Mouse (Mus musculus) adrenal gland, postnatal 10 days (tissue): ENCODE results near the gene Rffl. TPM values are rescaled to one million over a fixed set of nuclear protein-coding genes. Genes with fewer than 3 reads are reported as not detected.

Experiments used
- DNase-seq: peaks from one replicate; pipeline ENCODE4 v3.0.0; 2021; ENCODE audit warnings: mixed read lengths
- total RNA-seq, 2 experiments: library from RNA; stranded (reverse); gene quantifications; 2 replicates each; pipeline ENCODE4 v1.2.3; 2021

The Rffl gene
- total RNA-seq, 2 experiments from 2014 or later = 9.2 to 11.2 TPM

DNA sequence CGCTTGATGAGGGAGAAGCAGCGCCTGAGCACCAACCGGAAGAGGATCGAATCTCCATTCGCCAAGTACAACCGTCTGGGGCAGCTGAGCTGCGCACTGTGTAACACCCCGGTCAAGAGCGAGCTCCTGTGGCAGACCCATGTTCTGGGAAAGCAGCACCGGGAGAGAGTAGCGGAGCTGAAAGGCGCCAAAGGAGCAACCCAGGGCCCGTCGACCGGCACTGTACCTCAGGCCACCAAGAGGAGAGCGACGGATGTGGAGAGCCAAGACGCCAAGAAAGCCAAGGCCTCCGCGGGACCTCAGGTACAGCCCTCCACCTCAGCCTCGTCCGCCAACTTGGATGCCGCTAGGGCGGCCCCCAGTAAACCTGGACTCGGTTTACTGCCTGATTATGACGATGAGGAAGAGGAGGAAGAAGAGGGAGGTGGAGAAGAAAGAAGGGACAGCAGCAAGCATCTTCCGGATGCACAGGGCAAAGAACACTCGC is 106.5 kb downstream of the Rffl start:
- no peak for DNase-seq

DNA sequence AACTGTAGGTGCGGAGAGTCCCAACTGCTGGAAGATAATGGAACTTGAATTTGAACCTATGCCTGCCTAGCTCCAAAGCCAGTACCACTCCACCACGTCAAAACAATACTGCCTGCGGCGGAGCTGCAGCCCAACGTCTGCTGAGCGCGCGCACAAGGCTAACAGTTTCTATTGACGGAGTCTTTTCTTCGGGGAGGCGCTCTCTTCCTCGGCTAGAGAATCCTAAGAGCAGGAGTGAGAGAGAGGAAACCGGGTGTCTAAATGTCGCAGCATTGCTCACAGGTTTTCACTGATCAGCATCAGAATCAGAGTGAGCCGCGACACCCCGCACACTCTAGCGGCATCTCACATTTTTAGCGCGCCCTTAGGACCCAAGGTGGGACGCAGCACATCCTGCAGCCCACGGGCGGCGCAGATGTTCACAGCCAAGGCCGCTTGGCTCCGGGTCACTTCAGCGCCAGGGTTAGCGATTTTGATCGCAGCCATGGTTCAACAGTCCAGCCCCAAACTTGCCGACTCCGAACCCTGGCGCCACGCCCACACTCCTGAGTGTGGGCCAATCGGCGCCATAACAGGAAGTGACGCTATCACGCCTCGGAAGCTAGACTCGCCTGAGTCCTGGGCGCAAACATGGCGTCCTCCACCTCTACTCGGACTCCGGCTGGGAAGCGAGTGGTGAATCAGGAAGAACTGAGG is 107.1 kb downstream of the Rffl start, which contains the start of the genes Cct6b and Zfp830:
Cct6b (minus strand) TSS at position 580 of the 696 bp plus-strand sequence.
Zfp830 (plus strand) TSS at position 604 of the 696 bp plus-strand sequence.
- DNase-seq = peak; percentile 96

DNA sequence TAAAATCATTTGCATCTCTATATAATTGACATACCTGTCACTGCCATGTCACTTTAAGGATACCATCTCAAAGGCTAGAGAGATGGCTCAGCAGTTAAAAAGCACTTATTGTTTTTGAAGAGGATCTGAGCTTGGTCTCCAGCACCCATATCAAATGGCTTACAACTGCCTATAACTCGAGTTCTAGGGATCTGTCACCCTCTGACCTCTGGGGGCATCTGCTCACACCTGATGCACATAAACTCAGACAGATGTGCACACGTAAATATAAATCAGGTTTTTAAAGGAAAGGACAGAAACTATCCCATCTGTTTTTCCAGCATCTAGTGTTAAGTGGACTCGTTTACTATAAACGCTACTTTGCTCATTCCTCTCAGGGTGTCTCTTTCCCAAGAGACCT is 107.7 kb downstream of the Rffl start:
- DNase-seq = no peak

DNA sequence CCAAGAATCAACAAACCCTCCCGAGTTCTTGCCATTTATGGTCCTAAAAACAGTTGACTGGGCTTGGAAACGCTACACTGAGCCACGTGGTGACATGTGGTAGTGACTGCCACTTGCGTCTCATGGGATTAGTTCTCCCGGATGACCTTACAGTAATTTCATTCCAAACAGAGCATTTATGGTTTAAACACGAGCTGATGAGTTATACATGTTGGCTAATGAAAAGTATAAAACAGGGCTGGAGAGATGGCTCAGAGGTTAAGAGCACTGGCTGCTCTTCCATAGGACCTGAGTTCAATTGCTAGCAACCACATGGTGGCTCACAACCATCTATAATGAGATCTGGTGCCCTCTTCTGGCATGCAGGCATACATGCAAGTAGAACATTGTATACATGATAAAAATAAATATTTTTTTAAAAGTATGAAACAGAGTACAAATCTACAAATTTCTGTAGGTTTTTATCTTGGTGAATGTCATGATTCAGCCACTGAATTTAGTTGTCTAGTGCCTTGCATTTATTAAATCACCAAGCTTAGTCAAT is 108.7 kb downstream of the Rffl start:
- DNase-seq = no peak

DNA sequence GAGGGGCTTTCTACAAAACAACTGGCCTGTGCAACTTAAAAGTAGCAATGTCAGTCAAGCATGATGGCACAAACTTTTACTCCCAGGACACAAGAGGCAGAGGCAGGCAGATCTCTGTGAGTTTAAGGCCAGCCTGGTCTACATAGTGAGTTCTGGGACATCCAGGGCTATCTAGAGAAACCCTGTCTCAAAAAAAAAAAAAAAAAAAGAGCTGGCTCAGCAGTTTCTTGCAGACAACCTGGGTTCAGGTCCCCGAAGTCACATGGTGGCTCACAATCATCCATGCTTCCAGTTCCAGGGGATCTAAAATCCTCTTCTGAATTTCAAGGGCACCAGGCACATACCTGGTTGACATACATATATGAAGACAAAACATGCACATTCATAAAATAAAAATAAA is 115.1 kb downstream of the Rffl start:
- no peak for DNase-seq

Other genes with a start within 250 kb of the Rffl start
- under 1 TPM; 0.58 to 0.60 TPM for gene Cct6b, start 106.9 kb downstream of the Rffl start, total RNA-seq
- 10 to 100 TPM; 17.7 to 20.8 TPM for gene Zfp830, start 106.9 kb downstream of the Rffl start, total RNA-seq
- gene Lig3, start 90.1 kb downstream of the Rffl start, total RNA-seq = 10 to 100 TPM; 19.8 to 22.1 TPM
- 10 to 100 TPM; 14.8 to 19.3 TPM for gene Rad51d, start 19.4 kb upstream of the Rffl start, total RNA-seq
- under 1 TPM in 1 of 2 experiments, not detected in 1; 0.30 TPM for gene Fndc8, start 20.9 kb upstream of the Rffl start, total RNA-seq
- 10 to 100 TPM; 18.6 to 22.0 TPM for gene Nle1, start 37.2 kb upstream of the Rffl start, total RNA-seq
- gene Unc45b, start 39.3 kb upstream of the Rffl start, total RNA-seq = 10 to 100 TPM; 18.7 to 30.4 TPM
- gene Slfn5, start 80.1 kb upstream of the Rffl start, total RNA-seq = 10 to 100 TPM; 46.0 to 46.6 TPM
- gene Slfn9, start 120.6 kb upstream of the Rffl start, total RNA-seq = 10 to 100 TPM in 1 of 2 experiments, 1 to 10 TPM in 1; 8.0 to 12.0 TPM
- gene Slfn8, start 149.6 kb upstream of the Rffl start, total RNA-seq = under 1 TPM; 0.66 to 0.91 TPM
- gene Slfn2, start 193.9 kb upstream of the Rffl start, total RNA-seq = 1 to 10 TPM; 6.6 to 8.3 TPM
- 1 to 10 TPM in 1 of 2 experiments, under 1 TPM in 1; 0.97 to 1.7 TPM for gene Slfn1, start 245.6 kb upstream of the Rffl start, total RNA-seq